Mouse (Mus musculus): Measurements from ENCODE around the gene Cfdp1.

Cfdp1 gene

DNA sequence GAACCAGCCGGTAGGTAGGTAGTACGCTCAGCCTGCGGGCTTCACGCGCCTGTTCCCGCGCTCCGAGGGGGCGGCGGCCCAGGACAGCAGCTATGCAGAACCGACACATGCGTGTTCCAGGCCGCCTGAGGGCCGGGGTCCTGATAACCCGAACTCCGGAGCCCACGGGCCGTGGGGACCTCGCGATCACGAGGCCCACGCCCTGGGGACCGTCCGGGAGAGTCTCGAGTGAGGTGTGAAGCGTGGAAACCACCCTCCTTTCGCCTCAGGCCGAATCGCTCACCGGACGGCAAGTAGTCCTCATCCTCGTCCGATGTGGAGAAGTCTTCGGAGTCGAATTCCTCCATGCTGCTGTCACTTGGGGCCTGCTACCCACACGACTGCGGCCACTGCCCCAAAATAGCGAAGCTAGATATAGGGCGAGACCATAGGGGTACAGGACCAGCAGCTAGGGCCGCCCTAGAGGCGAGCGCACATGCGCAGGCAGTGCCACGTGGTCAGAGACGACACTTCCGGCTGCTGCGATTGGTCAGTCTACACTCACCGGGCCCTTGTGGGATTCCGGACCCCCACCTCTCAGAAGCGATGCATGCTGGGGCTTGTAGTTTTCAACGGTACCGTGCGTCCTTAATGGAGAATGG lies at the start of gene Cfdp1:
Gene Cfdp1, minus strand, starts transcription at position 431 of the 641 bp plus-strand sequence.
- DNase-seq (ENCODE audit: low spot score in 2 of 2) = peak; percentile 94 to 96

DNA sequence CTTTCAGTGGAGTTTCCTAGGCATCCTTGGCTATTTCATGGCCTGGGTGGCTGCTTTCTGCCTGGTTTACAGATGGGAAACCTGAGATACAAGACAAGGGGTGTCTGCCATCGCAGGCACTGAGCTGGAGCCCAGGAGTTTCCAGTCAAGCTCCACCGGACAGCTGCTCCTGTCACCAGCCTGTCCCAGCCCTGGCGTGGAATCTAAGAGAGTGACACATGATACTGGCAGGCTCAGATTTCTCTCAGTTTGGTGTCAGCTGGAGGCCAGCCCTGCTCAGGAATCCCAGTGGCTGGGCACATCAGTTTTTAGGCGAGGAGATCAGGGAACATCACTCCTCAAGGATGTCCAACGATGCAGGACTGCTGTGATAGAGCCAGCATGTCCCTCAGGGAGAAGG lies 48.0 kb upstream of the Cfdp1 start:
- DNase-seq (ENCODE audit: low spot score in 2 of 2) = no peak

DNA sequence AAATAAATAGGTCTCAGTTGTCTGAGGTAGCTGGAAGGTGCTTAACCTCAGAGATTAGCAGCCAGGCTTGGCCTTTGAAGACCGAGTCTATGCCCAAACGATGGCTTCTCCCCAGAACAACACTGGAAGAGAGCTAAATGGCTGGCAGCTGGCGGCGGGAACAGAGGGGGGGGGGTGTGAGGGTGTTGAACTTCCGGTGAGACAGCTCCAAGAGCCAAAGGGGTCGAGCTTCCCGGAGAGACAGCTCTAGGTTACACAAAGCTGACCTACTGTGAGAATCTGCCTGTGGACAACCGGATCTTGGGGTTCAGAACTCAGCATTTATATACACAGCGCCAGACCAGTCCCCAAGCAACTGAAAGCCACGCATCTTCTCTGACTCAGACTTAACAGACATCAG lies 44.5 kb upstream of the Cfdp1 start:
- DNase-seq (ENCODE audit: low spot score in 2 of 2) = no peak

DNA sequence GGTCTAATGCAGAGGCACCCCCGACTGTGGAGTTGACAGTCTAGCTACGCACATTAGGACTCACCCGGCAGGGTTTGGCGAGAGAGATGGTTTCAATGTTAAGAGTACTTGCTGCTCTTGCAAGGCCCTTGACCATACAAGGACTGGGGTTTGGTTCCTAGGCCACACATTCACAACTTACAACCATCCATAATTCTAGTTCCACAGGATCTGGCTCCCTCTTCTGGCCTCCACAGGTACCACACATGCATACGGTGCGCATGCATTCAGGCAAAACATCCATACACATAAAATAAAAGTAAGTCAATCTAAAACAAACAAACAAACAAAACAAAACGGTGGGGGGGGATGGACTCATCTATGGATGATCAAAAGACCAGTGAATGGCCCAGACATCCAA lies 40.9 kb upstream of the Cfdp1 start:
- no peak for DNase-seq (ENCODE audit: low spot score in 2 of 2)

DNA sequence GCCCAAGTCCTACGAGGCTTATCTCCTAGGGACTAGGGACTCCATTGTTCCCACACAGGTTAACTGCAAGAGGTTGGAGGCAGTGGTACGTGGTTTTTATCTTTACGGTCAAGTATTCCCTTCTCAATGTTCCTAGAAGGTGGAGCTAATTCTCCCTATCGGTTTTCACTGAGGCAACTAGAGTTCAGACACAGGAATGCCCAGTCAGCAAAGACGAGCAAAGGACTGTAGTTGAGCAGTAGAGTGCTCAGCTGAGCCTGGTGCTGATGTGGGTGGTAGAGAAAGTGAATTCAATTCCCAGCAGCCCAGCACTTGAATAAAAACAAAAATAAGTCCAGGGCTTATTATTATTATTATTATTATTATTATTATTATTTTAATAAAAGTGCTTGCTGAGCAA lies 38.5 kb upstream of the Cfdp1 start:
- DNase-seq (ENCODE audit: low spot score in 2 of 2) = no peak

DNA sequence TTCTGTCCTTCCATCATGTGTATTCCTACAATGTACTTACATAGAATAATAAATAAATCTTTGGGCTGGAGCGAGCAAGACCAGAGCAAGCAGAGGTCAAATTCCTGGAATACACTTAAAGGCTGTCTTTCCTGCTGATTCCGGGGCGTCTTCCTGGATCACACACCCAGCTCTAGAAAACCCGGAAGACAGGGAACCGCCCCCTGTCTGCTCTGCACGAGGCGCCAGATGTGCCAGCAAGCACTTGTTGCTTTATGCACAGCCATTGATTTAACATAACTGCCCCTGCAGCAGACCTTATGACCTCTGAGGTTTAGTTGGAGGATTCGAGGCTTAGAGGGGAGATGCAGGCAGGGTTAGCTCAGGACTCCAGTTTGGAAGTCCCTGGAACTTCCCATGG lies 37.9 kb upstream of the Cfdp1 start:
- DNase-seq (ENCODE audit: low spot score in 2 of 2) = no peak

DNA sequence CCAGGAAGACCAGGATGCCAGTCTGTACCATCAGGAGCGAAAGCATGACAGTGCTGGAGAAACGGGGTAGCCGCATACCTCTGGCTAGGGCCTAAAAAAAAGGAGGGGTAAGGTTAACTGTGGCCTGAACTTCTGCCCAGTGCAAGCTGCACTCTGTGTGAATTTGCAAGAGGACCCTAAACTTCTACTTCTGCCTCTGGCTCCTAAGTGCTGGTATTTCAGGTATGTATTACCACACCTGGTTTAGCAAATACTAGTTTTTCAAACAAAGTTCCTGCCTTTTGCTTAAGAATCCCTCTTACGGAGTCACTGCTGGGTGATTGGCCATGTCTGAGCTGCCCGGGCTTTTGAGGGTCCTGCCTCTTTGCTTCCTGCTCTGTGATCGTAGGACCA lies 36.8 kb upstream of the Cfdp1 start:
- no peak for DNase-seq (ENCODE audit: low spot score in 2 of 2)

DNA sequence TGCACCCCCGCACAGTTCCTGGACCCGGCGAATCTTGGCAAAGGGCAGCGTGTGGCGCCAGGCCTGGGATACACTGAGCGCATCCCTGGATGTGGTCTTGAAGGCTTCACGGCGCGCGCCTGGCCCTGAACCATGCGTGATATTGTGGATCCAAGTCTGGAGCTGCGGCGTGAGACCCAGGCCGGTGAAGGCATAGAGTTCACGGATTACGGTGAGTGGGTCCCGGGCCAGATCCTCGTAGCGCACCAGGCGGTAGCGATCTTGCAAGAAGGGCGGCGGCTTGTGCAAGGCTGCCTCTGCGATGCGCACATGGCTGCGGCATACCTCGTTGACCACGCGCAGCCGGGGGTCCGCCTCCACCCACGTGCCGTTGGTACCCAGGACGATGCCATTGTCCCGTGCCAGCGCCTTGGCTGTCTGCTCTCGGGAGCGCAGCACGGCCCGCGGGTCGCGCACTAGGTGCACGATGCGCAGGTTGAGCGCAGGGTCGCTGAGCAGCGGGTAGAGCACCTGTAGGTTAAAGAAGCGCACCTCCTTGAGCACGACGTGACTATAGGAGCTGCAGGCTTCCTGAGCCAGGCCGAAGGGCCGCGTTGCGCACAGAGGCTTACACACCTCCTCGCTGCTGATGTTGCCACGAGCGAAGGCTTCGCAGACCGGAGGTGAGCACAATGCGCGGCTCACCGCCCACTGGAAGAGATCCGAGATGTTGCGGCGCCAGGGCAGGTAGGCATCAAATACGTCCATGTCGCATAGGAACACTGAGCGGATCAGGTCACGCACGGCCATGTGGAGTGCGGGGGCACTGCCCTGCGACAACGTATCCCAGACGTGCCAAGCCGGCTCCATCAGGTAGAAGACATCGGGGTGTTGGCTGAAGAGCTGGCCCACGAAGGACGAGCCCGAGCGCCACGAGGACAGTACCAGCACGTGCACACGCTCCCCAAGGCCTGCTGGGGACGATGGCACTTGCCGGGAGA lies 36.1 kb upstream of the Cfdp1 start:
- DNase-seq (ENCODE audit: low spot score in 2 of 2) = no peak

DNA sequence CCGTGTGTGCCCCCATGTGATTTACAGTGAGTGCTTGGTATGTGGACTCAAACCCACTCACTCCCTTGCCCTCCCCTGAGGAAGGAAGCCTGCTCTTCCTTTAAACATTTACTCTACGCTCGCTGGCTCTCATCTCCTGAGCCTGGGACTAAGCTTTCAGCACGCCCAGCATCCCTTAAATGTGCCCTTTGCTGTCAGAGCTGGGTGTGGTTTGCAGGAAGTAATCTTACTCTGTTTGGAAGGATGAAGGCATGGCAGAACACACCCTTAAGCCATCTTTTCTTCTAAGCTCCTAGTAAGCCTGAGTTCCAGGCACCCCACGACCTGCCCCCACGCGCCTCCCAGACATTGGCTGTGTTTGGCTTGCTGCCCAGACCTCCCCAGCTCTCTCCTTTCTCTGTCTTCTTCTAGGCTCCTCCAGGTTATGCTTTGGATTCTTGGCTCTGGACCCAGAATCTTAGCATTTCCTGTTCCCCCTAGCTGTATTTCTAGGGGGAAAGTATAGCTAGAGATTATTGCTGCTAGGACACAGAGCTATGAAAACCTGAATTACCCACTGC lies 34.1 kb upstream of the Cfdp1 start:
- no peak for DNase-seq (ENCODE audit: low spot score in 2 of 2)

DNA sequence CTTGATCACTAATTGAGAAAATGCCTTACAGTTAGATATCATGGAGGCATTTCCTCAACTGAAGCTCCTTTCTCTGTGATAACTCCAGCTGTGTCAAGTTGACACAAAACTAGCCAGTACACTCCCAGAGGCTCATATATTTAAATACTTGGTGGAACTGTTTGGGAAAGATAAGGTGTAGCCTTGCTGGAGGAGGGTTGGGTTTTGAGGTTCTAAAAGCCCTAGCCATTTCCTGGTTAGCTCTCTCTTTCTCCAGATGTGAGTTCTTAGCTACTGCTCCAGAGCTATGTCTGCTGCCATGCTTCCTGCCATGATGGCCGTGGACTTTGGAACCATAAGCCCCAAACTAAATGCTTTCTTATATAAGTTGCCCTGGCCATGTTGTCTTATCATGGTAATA lies 33.4 kb upstream of the Cfdp1 start:
- DNase-seq (ENCODE audit: low spot score in 2 of 2) = no peak

DNA sequence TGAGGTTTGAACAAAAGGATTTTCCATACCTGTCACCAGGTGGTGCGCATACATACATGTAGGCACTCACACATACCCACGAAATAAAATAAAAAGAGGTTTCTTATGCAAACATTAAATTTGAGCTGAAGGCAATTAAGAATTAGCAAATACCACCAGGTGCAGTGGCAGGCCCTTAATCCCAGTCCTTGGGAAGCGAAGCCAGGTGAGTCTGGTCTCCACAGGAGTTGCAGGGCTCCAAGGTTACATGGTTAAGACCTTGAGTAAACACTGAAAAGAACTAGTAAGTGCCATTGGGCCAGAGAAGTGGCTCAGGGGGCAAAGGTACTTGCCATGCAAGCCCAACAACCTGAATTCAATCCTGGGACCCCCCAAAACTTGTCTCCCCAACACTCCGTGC lies 29.5 kb upstream of the Cfdp1 start:
- no peak for DNase-seq (ENCODE audit: low spot score in 2 of 2)

DNA sequence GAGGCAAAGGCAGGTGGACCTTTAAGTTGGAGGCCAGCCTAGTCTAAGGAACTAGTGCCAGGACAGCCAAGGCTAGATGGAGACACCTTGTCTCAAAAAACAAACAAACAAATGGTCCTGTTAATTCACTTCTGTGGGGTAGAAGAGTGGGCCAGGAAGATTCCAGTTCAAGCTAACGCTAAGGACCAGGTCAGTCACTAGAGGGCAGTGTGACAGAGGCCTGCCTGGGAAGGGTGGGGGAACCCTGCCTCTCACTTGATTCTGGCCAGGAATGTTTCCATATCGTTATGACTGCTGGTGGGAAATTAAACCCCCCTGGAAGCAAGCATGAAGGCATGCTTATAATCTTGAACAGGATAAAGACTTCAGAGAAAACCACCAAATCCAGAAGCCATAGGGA lies 27.5 kb upstream of the Cfdp1 start:
- DNase-seq (ENCODE audit: low spot score in 2 of 2) = no peak

DNA sequence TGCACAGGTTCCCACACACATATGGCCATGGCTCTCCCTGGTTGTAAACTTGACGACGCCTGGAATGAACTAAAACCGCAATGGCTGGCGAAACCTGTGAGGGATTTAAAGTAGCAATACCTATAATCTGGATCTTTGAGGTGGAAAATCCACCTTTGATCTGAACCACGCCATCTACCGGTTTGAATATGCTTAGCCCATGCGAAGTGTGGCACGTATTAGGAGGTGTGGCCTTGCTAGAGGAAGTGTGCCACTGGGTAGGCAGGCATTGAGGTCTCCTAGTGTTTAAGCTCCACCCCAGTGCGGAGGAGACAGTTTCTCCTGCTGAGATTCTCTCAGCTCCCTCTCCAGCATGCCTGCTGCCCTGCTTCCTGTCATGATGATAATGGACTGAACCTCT lies 23.6 kb upstream of the Cfdp1 start:
- DNase-seq (ENCODE audit: low spot score in 2 of 2) = no peak

DNA sequence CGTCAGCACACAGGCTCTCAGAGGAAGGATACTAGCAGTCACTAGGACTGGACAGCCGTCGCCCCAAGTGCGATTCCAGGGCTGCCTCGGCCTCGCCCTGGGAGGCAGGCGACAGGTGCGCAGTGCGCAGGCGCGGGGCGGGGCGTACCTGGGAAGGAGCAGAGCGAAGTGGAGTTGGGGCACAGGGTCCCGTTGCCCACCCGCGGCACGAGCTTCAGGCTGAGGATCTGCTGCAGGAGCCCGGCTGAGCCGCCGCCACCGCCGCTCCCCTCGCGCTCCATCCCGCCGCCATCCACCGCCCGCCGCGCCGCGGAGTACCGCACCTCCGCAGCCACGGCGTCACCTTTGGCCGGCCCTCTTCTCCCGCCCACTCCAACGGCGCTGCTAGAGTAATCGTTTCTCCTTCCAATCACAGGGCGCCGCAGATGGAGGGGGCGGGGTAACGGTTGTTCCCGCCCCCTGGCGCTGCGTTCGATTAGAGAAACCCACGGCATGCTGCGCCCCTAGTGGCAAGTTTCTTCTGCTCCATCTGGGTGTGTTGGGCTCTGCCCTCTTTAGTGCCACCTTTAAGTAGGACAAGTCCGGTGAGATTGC lies 22.4 kb upstream of the Cfdp1 start, which contains the start of gene Tmem170:
Gene Tmem170, minus strand, starts transcription at position 396 of the 594 bp plus-strand sequence.
- DNase-seq (ENCODE audit: low spot score in 2 of 2) = peak; percentile 94 to 97

DNA sequence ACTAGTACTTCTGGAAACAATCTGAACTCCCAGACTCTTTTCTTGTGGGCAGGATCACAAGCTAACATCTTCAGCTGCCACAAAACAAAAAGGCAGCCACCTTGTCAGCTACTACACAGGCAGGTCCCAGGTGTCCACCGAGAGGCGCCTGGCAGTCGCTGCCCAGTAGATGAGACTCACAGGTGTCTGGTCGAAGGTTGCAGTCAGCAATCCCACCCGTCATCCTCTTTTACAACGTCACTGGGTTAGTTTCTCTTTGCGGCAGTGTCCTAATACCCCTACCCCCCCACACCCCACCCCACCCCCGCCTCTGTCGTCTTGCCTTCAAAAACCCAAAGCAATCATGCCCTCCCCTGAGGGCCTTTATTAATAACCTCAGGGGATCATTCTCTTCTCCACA lies 21.7 kb upstream of the Cfdp1 start:
- DNase-seq (ENCODE audit: low spot score in 2 of 2) = no peak

DNA sequence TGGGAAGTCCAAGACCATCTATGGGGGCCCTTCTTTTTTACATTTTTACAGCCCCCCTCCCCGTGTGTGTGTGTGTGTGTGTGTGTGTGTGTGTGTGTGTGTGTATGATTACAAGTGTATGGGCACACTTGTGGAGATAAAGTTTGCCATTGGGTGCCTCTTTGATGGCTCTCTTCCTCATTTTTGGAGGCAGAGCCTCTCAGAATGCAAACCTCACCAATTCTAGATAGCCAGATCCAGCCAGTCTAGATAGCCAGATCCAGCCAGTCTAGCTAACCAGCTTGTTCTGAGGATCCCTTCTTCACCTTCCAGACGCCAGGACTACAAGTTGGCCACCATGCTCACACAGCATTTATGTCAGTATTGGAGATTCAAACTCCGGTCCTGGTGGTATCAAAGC lies 17.2 kb upstream of the Cfdp1 start:
- no peak for DNase-seq (ENCODE audit: low spot score in 2 of 2)

DNA sequence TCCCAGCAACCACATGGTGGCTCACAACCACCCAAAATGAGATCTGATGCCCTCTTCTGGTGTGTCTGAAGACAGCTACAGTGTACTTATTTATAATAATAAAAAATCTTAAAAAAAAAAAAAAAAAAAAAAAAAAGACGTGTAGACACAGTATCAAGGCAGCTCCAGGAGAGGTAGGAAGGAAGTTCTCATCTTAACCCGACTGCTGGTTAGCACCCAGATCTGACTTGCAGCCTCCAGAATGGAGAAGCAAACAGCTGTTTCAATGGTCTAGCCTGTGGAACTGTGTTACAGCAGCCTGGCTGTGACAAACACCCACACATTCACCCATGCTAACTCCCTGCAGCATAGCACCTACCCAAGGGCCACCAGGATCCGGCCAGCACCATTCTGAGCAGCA lies 16.3 kb upstream of the Cfdp1 start:
- no peak for DNase-seq (ENCODE audit: low spot score in 2 of 2)

DNA sequence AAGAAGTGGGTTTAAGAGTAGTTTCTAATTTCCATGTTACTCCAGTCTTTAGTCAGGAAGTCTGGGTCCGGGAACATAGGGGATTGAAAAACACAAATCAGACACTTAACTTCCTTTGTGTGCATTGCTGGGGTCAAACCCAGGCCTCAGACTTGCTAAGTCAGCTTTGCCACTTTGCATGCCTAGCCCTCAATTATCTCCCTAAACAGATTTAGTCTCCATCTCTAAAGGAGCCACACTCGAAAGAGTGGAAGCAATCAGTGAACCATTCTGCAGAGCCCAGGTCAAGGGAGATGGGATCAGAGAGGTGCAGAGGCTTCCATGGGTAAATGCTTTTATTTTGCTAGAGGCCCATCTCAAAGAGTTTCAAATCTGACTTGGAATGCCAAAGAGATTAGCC lies 14.6 kb upstream of the Cfdp1 start:
- DNase-seq (ENCODE audit: low spot score in 2 of 2) = no peak

DNA sequence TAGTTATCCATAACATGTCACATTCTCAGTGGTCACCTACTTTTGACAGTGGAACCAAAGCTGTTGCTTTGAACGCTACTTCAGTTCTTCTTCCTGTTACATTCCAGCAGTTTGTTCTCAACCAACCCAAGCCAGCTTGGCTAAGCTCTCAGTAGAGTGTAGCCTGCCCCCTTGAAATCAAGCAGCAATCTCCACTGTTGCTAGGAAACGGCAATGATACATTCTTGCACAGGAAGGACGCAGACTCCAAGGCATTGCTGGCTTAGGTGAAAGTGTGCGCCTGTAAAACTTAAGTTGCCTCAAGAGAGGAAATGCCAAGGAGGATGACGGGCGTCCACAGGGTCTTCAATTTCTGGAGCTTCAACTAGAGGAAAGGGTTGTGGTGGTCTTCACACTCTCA lies 11.8 kb upstream of the Cfdp1 start:
- no peak for DNase-seq (ENCODE audit: low spot score in 2 of 2)

DNA sequence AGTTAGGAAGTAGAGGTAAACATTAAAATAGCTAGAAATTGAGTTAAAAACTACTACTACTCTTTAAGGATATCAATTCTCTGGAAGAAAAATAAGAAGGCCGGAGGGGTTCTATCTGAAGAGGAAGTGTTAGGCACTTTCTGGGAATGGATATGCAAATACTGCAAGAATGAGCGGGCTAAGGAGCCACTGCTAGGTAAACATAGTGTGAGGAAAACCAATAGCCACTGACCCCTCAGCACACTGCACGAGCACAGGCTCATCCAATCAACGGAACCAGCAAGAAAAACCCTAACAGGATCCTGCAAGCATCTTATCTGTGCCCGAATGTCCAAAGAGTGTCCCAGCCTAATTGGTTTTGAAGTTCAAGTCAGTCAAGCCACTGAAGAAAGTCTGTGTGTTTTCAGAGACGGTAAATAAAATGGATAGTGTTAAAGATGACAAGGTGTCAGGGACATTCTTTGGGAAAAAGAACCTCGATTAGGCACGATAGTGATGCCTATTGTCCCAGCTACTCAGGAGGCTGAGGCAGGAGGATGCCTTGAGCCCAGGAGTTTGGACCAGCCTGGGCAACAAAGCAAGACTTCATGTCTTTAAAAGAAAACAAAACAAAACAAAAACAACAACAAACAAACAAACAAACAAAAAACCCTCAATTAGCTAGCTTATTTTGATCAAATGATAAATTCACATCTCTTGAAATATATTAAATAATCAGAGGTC lies 11.2 kb upstream of the Cfdp1 start:
- no peak for DNase-seq (ENCODE audit: low spot score in 2 of 2)

DNA sequence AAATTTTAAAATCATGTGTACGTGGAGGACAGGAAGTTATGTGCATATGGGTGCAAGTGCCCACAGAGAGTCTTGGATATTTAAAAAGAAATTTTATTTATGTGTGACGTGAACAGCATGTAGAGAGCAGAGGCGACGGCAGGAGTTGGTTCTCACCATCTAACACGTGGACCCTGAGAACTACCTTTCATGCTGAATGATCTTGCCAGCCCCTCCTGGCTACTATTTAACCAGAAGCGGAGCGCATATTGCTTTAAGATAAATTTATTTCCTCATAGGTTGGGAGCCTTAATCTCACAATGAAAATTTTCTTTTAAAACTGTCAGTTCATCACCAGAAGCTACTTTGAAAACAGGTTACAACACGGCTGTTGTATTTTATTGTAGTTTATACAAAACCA lies 10.6 kb upstream of the Cfdp1 start:
- no peak for DNase-seq (ENCODE audit: low spot score in 2 of 2)

DNA sequence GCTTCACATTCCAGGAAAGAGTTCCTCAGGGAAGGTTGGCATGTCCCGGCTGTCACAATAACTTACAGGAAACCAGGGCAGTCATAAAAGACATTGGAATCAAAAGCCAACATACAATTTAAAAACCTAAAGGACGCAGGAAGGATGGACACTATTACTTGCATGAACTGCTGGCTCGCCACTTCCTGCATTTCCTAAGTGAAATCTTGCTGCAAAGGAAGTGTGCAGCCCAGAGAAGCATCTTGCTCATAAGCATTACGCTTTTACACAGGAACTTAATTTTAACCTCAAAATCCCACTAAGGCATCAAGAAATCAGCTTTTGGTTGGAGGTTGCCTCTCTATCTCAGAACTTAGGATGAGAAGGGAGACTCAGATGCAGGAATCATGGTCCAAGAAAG lies 9.2 kb upstream of the Cfdp1 start:
- no peak for DNase-seq (ENCODE audit: low spot score in 2 of 2)

Data from frontal cortex, postnatal 10 days (tissue).